Mouse (Mus musculus) lung, postnatal 0 days (tissue): ENCODE results near the gene Prg2.

ENCODE experiments used
- CTCF ChIP-seq: IDR thresholded peaks from 2 replicates; pipeline ENCODE4 v1.5.1; 2016; ENCODE audit warnings: antibody characterized with exemption, mild to moderate bottlenecking
- EP300 ChIP-seq: IDR thresholded peaks from 2 replicates; pipeline ENCODE4 v1.6.1; 2016; ENCODE audit warnings: antibody characterized with exemption, mild to moderate bottlenecking, control low read depth

DNA sequence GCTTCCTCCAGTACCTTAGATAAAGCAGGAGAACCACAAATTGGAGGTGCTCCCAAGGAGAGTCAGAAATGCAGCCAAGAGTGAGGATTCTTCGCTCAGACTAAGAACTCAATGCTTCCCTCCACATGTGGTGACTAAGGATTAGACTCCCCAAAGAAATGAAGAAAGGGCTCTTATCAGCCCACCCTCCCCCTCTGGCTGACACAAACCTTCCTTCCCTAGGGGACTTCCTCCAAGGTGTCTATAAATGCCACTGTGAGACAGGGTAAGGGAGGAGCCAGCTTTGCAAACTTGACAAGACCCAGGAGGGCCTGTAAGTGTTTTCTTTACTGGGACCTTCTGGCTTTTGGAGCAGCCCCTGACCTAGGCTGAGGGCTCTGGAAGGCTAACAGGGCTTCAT, at the start of gene Prg2:
- no peak for TF ChIP-seq CTCF
- TF ChIP-seq EP300 = no peak
